Mouse (Mus musculus) C2C12 (cell line): ENCODE measurements around the gene Supt20.

Experiments used
- CTCF ChIP-seq: IDR thresholded peaks from one replicate; pipeline ENCODE4 v1.5.1; 2011; ENCODE audit not compliant: control insufficient read depth, insufficient read depth, insufficient read length
- FOSL1 ChIP-seq: IDR thresholded peaks from one replicate; pipeline ENCODE4 v1.8.0; 2011; ENCODE audit warnings: mild to moderate bottlenecking, low read length; ENCODE audit not compliant: poor library complexity, insufficient read depth, severe bottlenecking
- MAX ChIP-seq: IDR thresholded peaks from one replicate; pipeline ENCODE4 v1.6.1; 2011; ENCODE audit warnings: mild to moderate bottlenecking, control low read depth
- MYOD1 ChIP-seq: IDR thresholded peaks from one replicate; pipeline ENCODE4 v1.6.1; 2011; ENCODE audit warnings: low read depth; ENCODE audit not compliant: control insufficient read depth, insufficient read length
- MYOG ChIP-seq: IDR thresholded peaks from one replicate; pipeline ENCODE4 v1.6.1; 2011; ENCODE audit not compliant: control insufficient read depth, insufficient read length; ENCODE audit errors: extremely low read depth
- USF1 ChIP-seq: IDR thresholded peaks from one replicate; pipeline ENCODE4 v1.6.1; 2011; ENCODE audit warnings: low read depth, mild to moderate bottlenecking, control low read depth, moderate library complexity

DNA sequence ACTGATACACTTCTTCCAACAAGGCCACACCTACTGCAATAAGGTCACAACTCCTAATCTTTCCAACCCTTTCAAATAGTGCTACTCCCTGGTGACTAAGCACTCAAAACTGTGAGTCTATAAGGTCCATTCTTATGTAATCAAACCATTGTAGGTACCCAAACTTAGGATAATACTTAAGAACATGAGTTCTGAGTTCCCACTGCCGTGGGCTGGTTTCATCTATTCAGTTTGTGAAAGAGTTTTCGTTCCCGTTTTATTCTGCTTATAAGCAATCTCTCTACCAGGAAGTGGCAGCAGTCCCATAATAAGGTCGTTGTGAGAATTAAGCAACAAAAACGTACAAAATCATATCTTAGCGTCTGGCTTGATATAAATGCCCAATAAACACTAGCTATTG, 23.9 kb upstream of the Supt20 start:
- no peak for TF ChIP-seq MYOG
- no peak for TF ChIP-seq CTCF
- TF ChIP-seq MAX = no peak
- no peak for TF ChIP-seq MYOD1
- no peak for TF ChIP-seq FOSL1
- TF ChIP-seq USF1 = no peak
